Mouse (Mus musculus) MEL (cell line): ENCODE measurements around the gene P2rx1.
A peak's percentile ranks its signal among the peaks of the same experiment; 100 is the strongest.

Source experiments
- CTCF ChIP-seq, 3 experiments: IDR thresholded peaks in 2 of 3; conservative IDR thresholded peaks in 1 of 3; 2 replicates each; pipeline ENCODE4 v1.5.1; 2011 to 2012; ENCODE audit warnings: low read length in 3 of 3, low read depth in 2 of 3, mild to moderate bottlenecking in 2 of 3, improper control_type of control experiment in 1 of 3, inconsistent platforms in 1 of 3, mixed read lengths in 1 of 3, moderate library complexity in 1 of 3; ENCODE audit not compliant: control insufficient read depth in 1 of 3, insufficient read depth in 1 of 3, poor library complexity in 1 of 3, severe bottlenecking in 1 of 3
- E2F4 ChIP-seq: IDR thresholded peaks from 2 replicates; pipeline ENCODE4 v1.6.1; 2011; ENCODE audit warnings: low read depth, low read length, improper control_type of control experiment, borderline replicate concordance
- POLR2AphosphoS5 ChIP-seq: IDR thresholded peaks from 2 replicates; pipeline ENCODE4 v1.6.1; 2012; ENCODE audit warnings: low read depth, borderline replicate concordance, mild to moderate bottlenecking, inconsistent platforms, low read length, moderate library complexity, mixed read lengths

DNA sequence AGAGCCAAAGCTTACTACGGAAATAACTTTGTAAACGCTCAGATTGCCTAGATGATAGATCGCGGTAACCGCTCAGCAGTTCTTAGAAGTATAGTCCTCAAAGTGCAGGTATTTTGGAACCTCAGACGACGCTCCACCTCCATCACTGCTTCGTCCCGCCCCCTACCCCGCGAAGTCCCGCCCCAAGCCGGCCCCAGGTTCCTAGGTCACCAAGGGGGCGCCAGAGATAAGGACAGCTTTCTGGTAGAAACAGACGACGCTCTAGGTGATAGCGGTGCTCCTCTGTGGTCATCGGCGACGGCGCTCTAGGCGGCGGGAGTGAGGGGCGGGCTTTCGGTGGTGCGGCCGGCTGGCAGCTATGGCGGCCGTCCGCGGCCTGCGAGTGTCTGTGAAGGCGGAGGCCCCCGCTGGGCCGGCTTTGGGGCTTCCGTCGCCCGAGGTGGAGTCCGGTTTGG is 48.7 kb downstream of the P2rx1 start, which contains the start of gene Ncbp3:
- TF ChIP-seq POLR2AphosphoS5 (no peak), E2F4 (no peak), CTCF (IDR thresholded peaks at IDR 0.05 in 2 of 3, conservative IDR thresholded peaks at IDR 0.05 in 1 of 3; ENCODE audit: control insufficient read depth in 1 of 3, insufficient read depth in 1 of 3, low read depth in 2 of 3, low read length in 3 of 3, poor library complexity in 1 of 3, severe bottlenecking in 1 of 3) (peak; percentile 36 to 95 (median 85); a peak in 5 of 6 replicates)
